In the genomic region with DNA sequence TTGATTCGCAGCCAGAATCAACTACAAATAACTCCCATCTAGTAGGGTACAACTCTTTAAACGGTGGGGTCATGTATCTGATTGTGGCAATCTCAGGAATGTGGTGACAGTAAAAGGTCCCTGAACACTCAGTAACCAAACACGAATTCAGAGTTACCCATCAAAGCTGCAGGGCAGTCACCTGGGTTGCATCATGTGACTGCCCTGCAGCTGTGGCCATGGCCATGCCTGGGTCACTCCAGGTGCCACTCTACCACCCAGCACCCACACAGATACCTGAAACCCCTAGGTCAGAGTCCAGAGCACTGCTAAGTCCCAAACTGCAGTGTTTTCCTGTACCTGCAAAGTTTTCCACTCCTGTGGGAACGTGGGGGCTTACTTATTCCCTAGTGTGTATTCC, we compare ENCODE assay signal across 22 mouse cellular contexts. TPM values are rescaled to one million over a fixed set of nuclear protein-coding genes. Genes with fewer than 3 reads are reported as not detected.
DNase-seq lines count a peak whose midpoint lies in the region; ATAC-seq and TF ChIP-seq lines count a peak whose summit lies in the region.
"Had no signal": no experiment of that assay in that cellular context is flagged by ENCODE, and none has a peak within 500 bp of the region (broad histone marks: within the 10 kb centered on the region; RNA-seq: fewer than 3 reads in every experiment).

No protein-coding gene starts in this region.

- no peaks in the 10 kb centered on the region for H3K9me3 ChIP-seq in liver, embryonic 16.5 days (replicated peaks; ENCODE audit: control insufficient read depth, low read length)
- no peaks in the 10 kb centered on the region for H3K9me3 ChIP-seq in liver, embryonic 12.5 days (replicated peaks)
- H3K9me3 ChIP-seq in CH12.LX (replicated peaks; ENCODE audit: low read length): no peaks in the 10 kb centered on the region
- H3K9me3 ChIP-seq: embryonic facial prominence, embryonic 10.5 days; embryonic facial prominence, embryonic 12.5 days; forebrain, embryonic 13.5 days; forebrain, embryonic 15.5 days had no signal

- H3K36me3 ChIP-seq in liver, embryonic 16.5 days (ENCODE audit: control insufficient read depth, insufficient read depth): no peaks in the 10 kb centered on the region
- H3K36me3 ChIP-seq in liver, embryonic 12.5 days: no peaks in the 10 kb centered on the region
- H3K36me3 ChIP-seq in CH12.LX (replicated peaks in 1 of 2; ENCODE audit: control insufficient read depth in 1 of 2, insufficient read depth in 1 of 2, low read length in 1 of 2): no peaks in the 10 kb centered on the region
- H3K36me3 ChIP-seq: embryonic facial prominence, embryonic 10.5 days; embryonic facial prominence, embryonic 12.5 days; forebrain, embryonic 15.5 days; G1E had no signal

- TF ChIP-seq POLR2A in CH12.LX (IDR thresholded peaks at IDR 0.05; ENCODE audit: low read depth, low read length): no peak

- no peak overlapping the region for H3K4me3 ChIP-seq in layer of hippocampus, adult 2 months
- no peak overlapping the region for H3K4me3 ChIP-seq in liver, embryonic 16.5 days (ENCODE audit: low read depth, low read length)
- no peak overlapping the region for H3K4me3 ChIP-seq in liver, embryonic 12.5 days
- H3K4me3 ChIP-seq in CH12.LX (replicated peaks in 1 of 3; ENCODE audit: low read depth in 2 of 3, low read length in 2 of 3, poor library complexity in 1 of 3): no peak overlapping the region
- H3K4me3 ChIP-seq: embryonic facial prominence, embryonic 10.5 days; embryonic facial prominence, embryonic 12.5 days; forebrain, embryonic 13.5 days; forebrain, embryonic 15.5 days had no signal

- H3K79me2 ChIP-seq in CH12.LX (replicated peaks; ENCODE audit: control insufficient read depth, extremely low read depth, insufficient read depth, poor library complexity, severe bottlenecking): no peaks in the 10 kb centered on the region

- WGBS in liver, embryonic 16.5 days (ENCODE audit: insufficient replicate concordance): 41% methylated on average over 4 of the region's 4 CpGs
- WGBS in liver, embryonic 12.5 days (ENCODE audit: insufficient replicate concordance): 46% methylated on average over 4 of the region's 4 CpGs

- no peak overlapping the region for H3K9ac ChIP-seq in liver, embryonic 16.5 days (ENCODE audit: low read depth, low read length)
- H3K9ac ChIP-seq in liver, embryonic 12.5 days: no peak overlapping the region
- H3K9ac ChIP-seq in CH12.LX (ENCODE audit: insufficient read depth, low read depth): no peak overlapping the region
- H3K9ac ChIP-seq: embryonic facial prominence, embryonic 12.5 days; forebrain, embryonic 13.5 days; forebrain, embryonic 15.5 days; forebrain, postnatal 0 days had no signal

- TF ChIP-seq EP300 in CH12.LX (IDR thresholded peaks at IDR 0.05; ENCODE audit: low read length): no peak

- peak overlapping the region; percentile 18; the same call in 1 of the 2 replicates for H3K27ac ChIP-seq in layer of hippocampus, adult 2 months
- H3K27ac ChIP-seq in liver, embryonic 16.5 days (ENCODE audit: low read length): no peak overlapping the region
- H3K27ac ChIP-seq in liver, embryonic 12.5 days: no peak overlapping the region
- no peak overlapping the region for H3K27ac ChIP-seq in CH12.LX (ENCODE audit: insufficient read depth, low read depth)
- H3K27ac ChIP-seq: embryonic facial prominence, embryonic 10.5 days; embryonic facial prominence, embryonic 12.5 days; forebrain, embryonic 13.5 days; forebrain, embryonic 15.5 days had no signal

- no peak for TF ChIP-seq CTCF in layer of hippocampus, adult 2 months (conservative IDR thresholded peaks at IDR 0.05)
- TF ChIP-seq CTCF in CH12.LX (conservative IDR thresholded peaks at IDR 0.05 in 1 of 2, IDR thresholded peaks at IDR 0.05 in 1 of 2; ENCODE audit: low read depth in 2 of 2, low read length in 2 of 2): no peak

- no peak overlapping the region for H3K4me2 ChIP-seq in liver, embryonic 16.5 days (ENCODE audit: low read depth, low read length)
- no peak overlapping the region for H3K4me2 ChIP-seq in liver, embryonic 12.5 days
- H3K4me2 ChIP-seq in CH12.LX (ENCODE audit: insufficient read depth, low read depth, poor library complexity, severe bottlenecking): no peak overlapping the region
- H3K4me2 ChIP-seq: embryonic facial prominence, embryonic 12.5 days; forebrain, embryonic 13.5 days; forebrain, embryonic 15.5 days had no signal

- no peak for TF ChIP-seq RAD21 in CH12.LX (IDR thresholded peaks at IDR 0.05; ENCODE audit: low read depth, low read length)

- no peak for DNase-seq in layer of hippocampus, adult 2 months (ENCODE audit: low spot score in 2 of 2)
- DNase-seq in layer of hippocampus, adult 8-10 months (ENCODE audit: low spot score in 2 of 2): no peak
- no peak for DNase-seq in CH12.LX (ENCODE audit: extremely low read depth)
- no peak for DNase-seq in left cerebral cortex, postnatal 25 days (ENCODE audit: low spot score in 2 of 2)
- DNase-seq: adrenal gland, adult 8-10 months; adrenal gland, postnatal 14 days; adrenal gland, postnatal 36 days; cerebellum, adult 11-12 months; cerebellum, adult 2 months; cerebellum, adult 9-10 months; cerebellum, postnatal 10 days; cerebellum, postnatal 25 days; forebrain, postnatal 0 days had no signal

- dilution Hi-C loops in CH12.LX (cut with MboI; ENCODE audit: extremely low pct_ligation_motif_present, extremely low pct_unique_long_range_greater_than_20kb, low sequenced_read_pairs): no loop called here

- peak; percentile 37 for ATAC-seq in liver, embryonic 16.5 days (ENCODE audit: low read depth)
- no peak for ATAC-seq in liver, embryonic 12.5 days
- ATAC-seq: activated CD4-positive, CD25-positive, alpha-beta regulatory T cell, adult 4 months; forebrain, embryonic 13.5 days; forebrain, embryonic 15.5 days; forebrain, postnatal 0 days; Patski had no signal

- no peaks in the 10 kb centered on the region for H3K27me3 ChIP-seq in liver, embryonic 16.5 days (ENCODE audit: control insufficient read depth, insufficient read depth, low read depth, low read length)
- no peaks in the 10 kb centered on the region for H3K27me3 ChIP-seq in liver, embryonic 12.5 days (replicated peaks)
- H3K27me3 ChIP-seq in CH12.LX (replicated peaks): no peaks in the 10 kb centered on the region
- H3K27me3 ChIP-seq: embryonic facial prominence, embryonic 12.5 days; forebrain, embryonic 13.5 days; forebrain, embryonic 15.5 days had no signal

- intact Hi-C loops in left cerebral cortex, postnatal 25 days (cut with DNase I): no loop called here

- no peaks in the 10 kb centered on the region for H3K4me1 ChIP-seq in liver, embryonic 16.5 days (ENCODE audit: control insufficient read depth, low read depth, low read length)
- peaks cover 9% of the 10 kb centered on the region; the same call in 1 of the 2 replicates for H3K4me1 ChIP-seq in liver, embryonic 12.5 days
- H3K4me1 ChIP-seq in CH12.LX (ENCODE audit: control insufficient read depth in 1 of 2, insufficient read depth in 2 of 2): peaks cover 11 to 49% of the 10 kb centered on the region in 2 experiments; a peak in 3 of 4 replicates

- in situ Hi-C loops in CH12.LX (cut with MboI; ENCODE audit: low pct_ligation_motif_present, low pct_unique_long_range_greater_than_20kb, low sequenced_read_pairs): no loop called here

TF ChIP-seq in CH12.LX, 34 proteins besides CTCF, POLR2A, EP300 and RAD21:
- TF ChIP-seq USF2 (conservative IDR thresholded peaks at IDR 0.05; ENCODE audit: low read depth, low read length) (no peak), MAZ (IDR thresholded peaks at IDR 0.05; ENCODE audit: low read depth, low read length) (no peak), ELF1 (IDR thresholded peaks at IDR 0.05; ENCODE audit: low read depth, low read length) (no peak), USF1 (IDR thresholded peaks at IDR 0.05; ENCODE audit: low read depth, low read length) (peak; percentile 40), PAX5 (IDR thresholded peaks at IDR 0.05; ENCODE audit: low read length) (no peak), BHLHE40 (IDR thresholded peaks at IDR 0.05; ENCODE audit: low read depth, low read length) (no peak), TCF12 (IDR thresholded peaks at IDR 0.05; ENCODE audit: low read depth, low read length) (peak; percentile 42; the same call in 1 of the 2 replicates), NELFE (IDR thresholded peaks at IDR 0.05; ENCODE audit: low read depth, low read length) (no peak)
TF ChIP-seq in CH12.LX: peak in this region for 2.

RNA-seq across cellular contexts. Expression of gene Wipf3, which starts 9.1 kb away (rescaled TPM):
- 100 to 1,000 TPM; 399 to 401 TPM for total RNA-seq in layer of hippocampus, adult 2 months (2021)
- total RNA-seq in layer of hippocampus, adult 8-10 months (2022): 100 to 1,000 TPM; 309 to 327 (median 317) TPM
- polyA plus RNA-seq in liver, embryonic 16.5 days (2015; fragmentation: Nextera tagmentation; extraction: Ambion mirVana): 0.06 and 0.12 TPM in 2 replicates
- polyA plus RNA-seq in liver, embryonic 12.5 days (2016; fragmentation: Nextera tagmentation; extraction: Ambion mirVana): 0.14 and 0.15 TPM in 2 replicates
- total RNA-seq in CH12.LX (2012; rRNA removed): 0.63 and 1.2 TPM in 2 replicates
- 0.35 and 0.64 TPM in 2 replicates for total RNA-seq in CH12.LX (2014; rRNA removed)
- polyA plus RNA-seq in CH12.LX (2012; ENCODE audit: insufficient read length, low read depth): 0.97 and 1.3 TPM in 2 replicates
- 10 to 100 TPM; 72.4 to 84.9 TPM for total RNA-seq in left cerebral cortex, postnatal 25 days (2021)
- polyA plus RNA-seq: activated CD4-positive, CD25-positive, alpha-beta regulatory T cell, adult 4 months; G1E had no signal

Comparison
In these comparisons a context has a peak if more than half of its experiments do, and no peak if none do; other contexts are left out.
1. RNA of gene Wipf3, which starts 9.1 kb away (total RNA-seq): 399 to 401 TPM in layer of hippocampus, adult 2 months, 309 to 327 TPM in layer of hippocampus, adult 8-10 months and 72.4 to 84.9 TPM in left cerebral cortex, postnatal 25 days; 0.35 to 1.2 TPM in CH12.LX; every median in the first group is over 10 times any median in the second.